Comparison of ENCODE assay signal across 18 mouse cellular contexts in the genomic region with DNA sequence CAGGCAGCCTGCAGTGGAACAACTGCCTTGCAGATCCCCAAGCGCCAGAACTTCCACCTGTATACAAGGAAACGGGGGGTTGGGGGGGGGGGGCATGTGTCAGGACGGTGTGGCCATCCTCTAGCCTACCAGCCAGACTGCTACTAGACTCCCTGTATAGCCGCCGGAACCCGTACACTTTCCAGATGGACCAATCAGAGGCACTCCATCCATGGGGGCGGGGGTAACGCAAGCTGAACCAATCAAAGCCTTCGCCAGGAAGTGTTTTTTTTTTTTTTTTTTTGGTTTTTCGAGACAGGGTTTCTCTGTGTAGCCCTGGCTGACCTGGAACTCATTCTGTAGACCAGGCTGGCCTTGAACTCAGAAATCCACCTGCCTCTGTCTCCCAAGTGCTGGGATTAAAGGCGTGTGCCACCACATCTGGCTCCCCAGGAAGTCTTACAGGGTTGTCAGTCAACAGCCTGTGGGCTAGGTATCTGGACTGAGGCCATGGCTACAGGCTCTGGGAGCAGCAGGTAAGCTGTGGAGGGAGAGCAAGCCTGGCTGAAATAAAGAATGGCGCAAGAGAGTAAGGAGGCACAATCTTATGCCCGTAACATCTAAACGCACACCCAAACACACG. TPM values are rescaled to one million over a fixed set of nuclear protein-coding genes. Genes with fewer than 3 reads are reported as not detected.
DNase-seq lines count a peak whose midpoint lies in the region; ATAC-seq lines count a peak whose summit lies in the region.
"Had no signal": no experiment of that assay in that cellular context is flagged by ENCODE, and none has a peak within 500 bp of the region (broad histone marks: within the 10 kb centered on the region; RNA-seq: fewer than 3 reads in every experiment).

No protein-coding gene starts in this region.

- no peaks in the 10 kb centered on the region for H3K36me3 ChIP-seq in forebrain, embryonic 13.5 days (ENCODE audit: poor library complexity, severe bottlenecking)
- H3K36me3 ChIP-seq in forebrain, embryonic 16.5 days (ENCODE audit: control insufficient read depth, insufficient read depth) = no peaks in the 10 kb centered on the region
- H3K36me3 ChIP-seq in neural tube, embryonic 13.5 days = no peaks in the 10 kb centered on the region
- H3K36me3 ChIP-seq in hindbrain, embryonic 11.5 days (ENCODE audit: control insufficient read depth, insufficient read depth, low read length) = no peaks in the 10 kb centered on the region
- no peaks in the 10 kb centered on the region for H3K36me3 ChIP-seq in midbrain, embryonic 14.5 days (ENCODE audit: control insufficient read depth, insufficient read depth, low read length)
- H3K36me3 ChIP-seq: intestine, embryonic 15.5 days; stomach, embryonic 15.5 days had no signal

- 0 out of 2 replicates have a peak, but pooled peaks have one; percentile 41 for ATAC-seq in forebrain, embryonic 13.5 days
- no peak for ATAC-seq in forebrain, embryonic 16.5 days
- no peak for ATAC-seq in neural tube, embryonic 13.5 days (ENCODE audit: low read depth)
- 0 out of 2 replicates have a peak, but pooled peaks have one; percentile 47 for ATAC-seq in hindbrain, embryonic 11.5 days (ENCODE audit: low FRiP score)
- no peak for ATAC-seq in midbrain, embryonic 14.5 days (ENCODE audit: low FRiP score, low TSS enrichment)
- ATAC-seq in inflammation-experienced regulatory T-cells, adult 6 months = no peak
- ATAC-seq: intestine, embryonic 15.5 days; Patski had no signal

- H3K4me3 ChIP-seq in forebrain, embryonic 13.5 days = no peak overlapping the region
- no peak overlapping the region for H3K4me3 ChIP-seq in forebrain, embryonic 16.5 days (replicated peaks; ENCODE audit: low read length)
- H3K4me3 ChIP-seq in neural tube, embryonic 13.5 days = no peak overlapping the region
- no peak overlapping the region for H3K4me3 ChIP-seq in hindbrain, embryonic 11.5 days (ENCODE audit: low read depth, low read length)
- no peak overlapping the region for H3K4me3 ChIP-seq in midbrain, embryonic 14.5 days (replicated peaks; ENCODE audit: low read depth, low read length)
- H3K4me3 ChIP-seq: intestine, embryonic 15.5 days; stomach, embryonic 15.5 days had no signal

- 59% methylated on average over 14 of the region's 15 CpGs for WGBS in forebrain, embryonic 13.5 days
- WGBS in forebrain, embryonic 16.5 days = 50% methylated on average over 15 of the region's 15 CpGs
- WGBS in neural tube, embryonic 13.5 days = 65% methylated on average over 15 of the region's 15 CpGs
- 55% methylated on average over 15 of the region's 15 CpGs for WGBS in hindbrain, embryonic 11.5 days
- WGBS in midbrain, embryonic 14.5 days = 62% methylated on average over 15 of the region's 15 CpGs

- DNase-seq in neural tube, embryonic 10.5 days (ENCODE audit: extremely low spot score, low spot score) = no peak
- DNase-seq in hindbrain, embryonic 11.5 days (ENCODE audit: low spot score) = peak; percentile 43
- DNase-seq in midbrain, embryonic 14.5 days = no peak
- DNase-seq in layer of hippocampus, postnatal 36 days = no peak
- DNase-seq: right cerebral cortex, postnatal 4 days had no signal

- H3K4me1 ChIP-seq in forebrain, embryonic 13.5 days = peaks cover 18% of the 10 kb centered on the region
- peaks cover 8% of the 10 kb centered on the region for H3K4me1 ChIP-seq in forebrain, embryonic 16.5 days (replicated peaks; ENCODE audit: control insufficient read depth, insufficient read depth, low read length)
- peaks cover 17% of the 10 kb centered on the region for H3K4me1 ChIP-seq in neural tube, embryonic 13.5 days (replicated peaks)
- peaks cover 7% of the 10 kb centered on the region for H3K4me1 ChIP-seq in hindbrain, embryonic 11.5 days (replicated peaks; ENCODE audit: control insufficient read depth, insufficient read depth, low read length)
- peaks cover 10% of the 10 kb centered on the region; the same call in 1 of the 2 replicates for H3K4me1 ChIP-seq in midbrain, embryonic 14.5 days (ENCODE audit: control insufficient read depth, insufficient read depth, low read length)

- no peak overlapping the region for H3K4me2 ChIP-seq in forebrain, embryonic 13.5 days
- no peak overlapping the region for H3K4me2 ChIP-seq in forebrain, embryonic 16.5 days (ENCODE audit: low read length)
- H3K4me2 ChIP-seq in neural tube, embryonic 13.5 days = no peak overlapping the region
- H3K4me2 ChIP-seq in hindbrain, embryonic 11.5 days (replicated peaks; ENCODE audit: low read depth, low read length) = no peak overlapping the region
- H3K4me2 ChIP-seq in midbrain, embryonic 14.5 days (ENCODE audit: low read length) = no peak overlapping the region
- H3K4me2 ChIP-seq: intestine, embryonic 15.5 days; stomach, embryonic 15.5 days had no signal

- H3K27me3 ChIP-seq in forebrain, embryonic 13.5 days = no peaks in the 10 kb centered on the region
- H3K27me3 ChIP-seq in forebrain, embryonic 16.5 days (replicated peaks; ENCODE audit: control insufficient read depth, insufficient read depth, low read length) = no peaks in the 10 kb centered on the region
- no peaks in the 10 kb centered on the region for H3K27me3 ChIP-seq in neural tube, embryonic 13.5 days
- no peaks in the 10 kb centered on the region for H3K27me3 ChIP-seq in hindbrain, embryonic 11.5 days (ENCODE audit: control insufficient read depth, insufficient read depth, low read length)
- no peaks in the 10 kb centered on the region for H3K27me3 ChIP-seq in midbrain, embryonic 14.5 days (ENCODE audit: control insufficient read depth, insufficient read depth, low read length)
- H3K27me3 ChIP-seq: intestine, embryonic 15.5 days; Patski; stomach, embryonic 15.5 days had no signal

- H3K9ac ChIP-seq in forebrain, embryonic 13.5 days = no peak overlapping the region
- no peak overlapping the region for H3K9ac ChIP-seq in forebrain, embryonic 16.5 days (replicated peaks; ENCODE audit: low read depth, low read length)
- no peak overlapping the region for H3K9ac ChIP-seq in neural tube, embryonic 13.5 days
- H3K9ac ChIP-seq in hindbrain, embryonic 11.5 days (ENCODE audit: low read depth, low read length) = no peak overlapping the region
- no peak overlapping the region for H3K9ac ChIP-seq in midbrain, embryonic 14.5 days (replicated peaks; ENCODE audit: low read length)
- H3K9ac ChIP-seq: intestine, embryonic 15.5 days; stomach, embryonic 15.5 days had no signal

- 0 out of 2 replicates have a peak, but pooled peaks cover 4% of the 10 kb centered on the region for H3K9me3 ChIP-seq in forebrain, embryonic 13.5 days (replicated peaks)
- no peaks in the 10 kb centered on the region for H3K9me3 ChIP-seq in forebrain, embryonic 16.5 days (ENCODE audit: control insufficient read depth, low read length)
- no peaks in the 10 kb centered on the region for H3K9me3 ChIP-seq in neural tube, embryonic 13.5 days
- H3K9me3 ChIP-seq in hindbrain, embryonic 11.5 days (ENCODE audit: control insufficient read depth, low read length) = no peaks in the 10 kb centered on the region
- H3K9me3 ChIP-seq in midbrain, embryonic 14.5 days (ENCODE audit: control insufficient read depth, low read length) = no peaks in the 10 kb centered on the region
- H3K9me3 ChIP-seq: intestine, embryonic 15.5 days; stomach, embryonic 15.5 days had no signal

- no peak overlapping the region for H3K27ac ChIP-seq in forebrain, embryonic 13.5 days
- H3K27ac ChIP-seq in forebrain, embryonic 16.5 days (ENCODE audit: low read length) = no peak overlapping the region
- peak overlapping the region; percentile 76 for H3K27ac ChIP-seq in neural tube, embryonic 13.5 days (replicated peaks)
- no peak overlapping the region for H3K27ac ChIP-seq in hindbrain, embryonic 11.5 days (ENCODE audit: low read depth, low read length)
- 0 out of 2 replicates have a peak overlapping the region, but pooled peaks have one; percentile 22 for H3K27ac ChIP-seq in midbrain, embryonic 14.5 days (replicated peaks; ENCODE audit: low read depth, low read length)
- H3K27ac ChIP-seq: intestine, embryonic 15.5 days; stomach, embryonic 15.5 days had no signal

RNA-seq across cellular contexts. Expression of gene Ocstamp, which starts 1.9 kb away (rescaled TPM):
- polyA plus RNA-seq in forebrain, embryonic 13.5 days (2015; fragmentation: Nextera tagmentation; extraction: Ambion mirVana) = not detected in 2 replicates
- polyA plus RNA-seq in forebrain, embryonic 16.5 days (2015; fragmentation: Nextera tagmentation; extraction: Ambion mirVana) = not detected in 2 replicates
- polyA plus RNA-seq in neural tube, embryonic 13.5 days (2015; fragmentation: Nextera tagmentation; extraction: Ambion mirVana) = 0.06 and 0.08 TPM in 2 replicates
- polyA plus RNA-seq in hindbrain, embryonic 11.5 days (2014; fragmentation: Nextera tagmentation; extraction: Ambion mirVana) = 0.06 TPM in 1 of 2 replicates, not detected in the other
- 0.08 TPM in 1 of 2 replicates, not detected in the other for polyA plus RNA-seq in midbrain, embryonic 14.5 days (2014; fragmentation: Nextera tagmentation; extraction: Ambion mirVana)
- not detected for polyA plus RNA-seq in inflammation-experienced regulatory T-cells, adult 6 months (2017; shearing (Covaris generic))
- total RNA-seq in layer of hippocampus, postnatal 36 days (2021) = not detected
- total RNA-seq: left cerebral cortex, postnatal 10 days; megakaryocyte-erythroid progenitor cell, adult 5-6 weeks had no signal
- polyA plus RNA-seq: C2C12; heart, embryonic 14.5 days; Patski had no signal

RNA-seq across cellular contexts. Expression of gene Zfp334, which starts 10.2 kb away (rescaled TPM):
- 13.6 and 15.5 TPM in 2 replicates for polyA plus RNA-seq in forebrain, embryonic 13.5 days (2015; fragmentation: Nextera tagmentation; extraction: Ambion mirVana)
- 12.3 and 13.4 TPM in 2 replicates for polyA plus RNA-seq in forebrain, embryonic 16.5 days (2015; fragmentation: Nextera tagmentation; extraction: Ambion mirVana)
- 10.4 and 12.2 TPM in 2 replicates for polyA plus RNA-seq in neural tube, embryonic 13.5 days (2015; fragmentation: Nextera tagmentation; extraction: Ambion mirVana)
- 19.6 and 21.2 TPM in 2 replicates for polyA plus RNA-seq in hindbrain, embryonic 11.5 days (2014; fragmentation: Nextera tagmentation; extraction: Ambion mirVana)
- polyA plus RNA-seq in midbrain, embryonic 14.5 days (2014; fragmentation: Nextera tagmentation; extraction: Ambion mirVana) = 11.7 and 15.7 TPM in 2 replicates
- polyA plus RNA-seq in inflammation-experienced regulatory T-cells, adult 6 months (2017; shearing (Covaris generic)) = not detected
- 10 to 100 TPM; 15.6 to 16.5 TPM for total RNA-seq in layer of hippocampus, postnatal 36 days (2021)
- total RNA-seq: megakaryocyte-erythroid progenitor cell, adult 5-6 weeks had no signal

RNA-seq across cellular contexts. Expression of gene Zfp663, which starts 29.7 kb away (rescaled TPM):
- polyA plus RNA-seq in forebrain, embryonic 13.5 days (2015; fragmentation: Nextera tagmentation; extraction: Ambion mirVana) = 5.7 and 6.1 TPM in 2 replicates
- 6.3 and 6.6 TPM in 2 replicates for polyA plus RNA-seq in forebrain, embryonic 16.5 days (2015; fragmentation: Nextera tagmentation; extraction: Ambion mirVana)
- 6.9 and 7.5 TPM in 2 replicates for polyA plus RNA-seq in neural tube, embryonic 13.5 days (2015; fragmentation: Nextera tagmentation; extraction: Ambion mirVana)
- 7.0 and 7.6 TPM in 2 replicates for polyA plus RNA-seq in hindbrain, embryonic 11.5 days (2014; fragmentation: Nextera tagmentation; extraction: Ambion mirVana)
- 8.4 and 10.8 TPM in 2 replicates for polyA plus RNA-seq in midbrain, embryonic 14.5 days (2014; fragmentation: Nextera tagmentation; extraction: Ambion mirVana)
- not detected for polyA plus RNA-seq in inflammation-experienced regulatory T-cells, adult 6 months (2017; shearing (Covaris generic))
- under 1 TPM; 0.15 to 0.66 TPM for total RNA-seq in layer of hippocampus, postnatal 36 days (2021)
- total RNA-seq: adrenal gland, postnatal 10 days; gastrocnemius, adult 8-10 months; megakaryocyte-erythroid progenitor cell, adult 5-6 weeks had no signal
- polyA plus RNA-seq: C2C12, Patski had no signal

Comparison
In these comparisons a context has a peak if more than half of its experiments do, and no peak if none do; other contexts are left out.
1. ATAC-seq: peak in forebrain, embryonic 13.5 days (single experiment) and hindbrain, embryonic 11.5 days (single experiment); none in forebrain, embryonic 16.5 days (single experiment), neural tube, embryonic 13.5 days (single experiment), midbrain, embryonic 14.5 days (single experiment) and inflammation-experienced regulatory T-cells, adult 6 months (single experiment).
2. H3K27ac ChIP-seq: peak in neural tube, embryonic 13.5 days (single experiment) and midbrain, embryonic 14.5 days (single experiment); none in forebrain, embryonic 13.5 days (single experiment), forebrain, embryonic 16.5 days (single experiment) and hindbrain, embryonic 11.5 days (single experiment).
3. RNA of gene Zfp334, which starts 10.2 kb away (polyA plus RNA-seq): 19.6 to 21.2 TPM in hindbrain, embryonic 11.5 days, 11.7 to 15.7 TPM in midbrain, embryonic 14.5 days, 13.6 to 15.5 TPM in forebrain, embryonic 13.5 days, 12.3 to 13.4 TPM in forebrain, embryonic 16.5 days and 10.4 to 12.2 TPM in neural tube, embryonic 13.5 days; not detected in inflammation-experienced regulatory T-cells, adult 6 months; every median in the first group is over 10 times any median in the second.